Mouse (Mus musculus): ENCODE measurements around the gene Ndufc2. TPM values are rescaled to one million over a fixed set of nuclear protein-coding genes. Genes with fewer than 3 reads are reported as not detected.
"Not testable (repeated sequence)": the region's sequence is repeated elsewhere in the genome, so short reads cannot be mapped to it uniquely, and the experiment has no call there.

The Ndufc2 gene
- polyA plus RNA-seq, 1 experiment from 2014 or later = 223 TPM

DNA sequence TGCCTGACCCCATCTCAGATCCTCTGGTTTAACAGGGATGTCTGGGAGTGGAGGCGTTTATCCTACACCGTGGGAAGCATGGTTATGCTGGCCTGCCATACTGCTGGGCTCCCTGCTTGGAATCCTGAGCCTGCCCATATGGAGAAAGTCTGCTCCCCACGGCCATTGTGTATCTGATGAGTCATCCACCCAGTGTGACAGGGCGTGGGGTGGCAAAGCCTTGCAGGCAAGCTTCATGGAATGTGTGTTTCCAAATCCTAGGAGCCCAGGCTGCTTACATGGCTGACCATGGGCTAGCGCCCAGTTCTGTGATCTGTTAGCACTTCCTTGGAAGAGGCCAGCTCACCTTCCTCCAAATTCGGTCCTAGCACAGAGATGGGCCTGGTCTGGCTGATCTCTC is 26.8 kb downstream of the Ndufc2 start:
- no peak for TF ChIP-seq CTCF (IDR thresholded peaks at IDR 0.05)
- POLR2A ChIA-PET = interaction anchor here (0.7 kb wide), 1 partner anchor 344 kb away, joined by 3 read pairs; no protein-coding TSS in a partner anchor
- DNase-seq (ENCODE audit: low read depth, low spot score) = no peak
- no peaks in the 10 kb centered on the region for H3K27me3 ChIP-seq
- CTCF ChIA-PET = interaction anchor here (1.0 kb wide), 1 partner anchor 54 kb away, joined by 3 read pairs; the partner anchor contains the start of gene Ints4
- ATAC-seq = peak; percentile 77
- in situ Hi-C loops (cut with MboI; ENCODE audit: low pct_unique_long_range_greater_than_20kb) = loop anchor here (5.0 to 25.0 kb wide), 2 partner anchors 236 to 561 kb away; no protein-coding TSS in a partner anchor

DNA sequence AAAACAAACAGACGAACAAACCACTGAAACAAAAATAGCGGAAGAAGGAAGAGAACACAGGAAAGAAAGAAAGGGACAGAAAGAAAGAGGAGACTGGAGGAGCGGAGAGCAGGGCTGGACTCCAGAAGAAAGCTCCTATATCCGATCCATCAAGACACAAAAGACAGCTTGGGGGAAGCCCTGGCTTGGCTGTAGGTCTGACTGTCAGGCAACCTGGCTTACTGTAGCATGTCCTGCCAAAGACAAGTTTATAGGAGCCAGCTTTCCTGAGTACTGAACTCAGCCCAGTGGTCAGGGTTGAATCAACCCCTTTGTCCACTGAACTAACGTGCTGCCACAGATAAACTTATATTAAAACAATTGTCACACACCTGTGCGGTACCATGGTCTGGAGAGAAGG is 27.5 kb downstream of the Ndufc2 start:
- ChIA-PET POLR2A (no interaction called here), CTCF (interaction anchor here (1.3 kb wide), 1 partner anchor 9 kb away, joined by 5 read pairs; no protein-coding TSS in a partner anchor)
- H3K27me3 ChIP-seq = no peaks in the 10 kb centered on the region
- no peak for TF ChIP-seq CTCF (IDR thresholded peaks at IDR 0.05)
- in situ Hi-C loops (cut with MboI; ENCODE audit: low pct_unique_long_range_greater_than_20kb) = loop anchor here (5.0 to 25.0 kb wide), 2 partner anchors 235 to 560 kb away; no protein-coding TSS in a partner anchor
- DNase-seq (ENCODE audit: low read depth, low spot score) (no peak), ATAC-seq (no peak)

DNA sequence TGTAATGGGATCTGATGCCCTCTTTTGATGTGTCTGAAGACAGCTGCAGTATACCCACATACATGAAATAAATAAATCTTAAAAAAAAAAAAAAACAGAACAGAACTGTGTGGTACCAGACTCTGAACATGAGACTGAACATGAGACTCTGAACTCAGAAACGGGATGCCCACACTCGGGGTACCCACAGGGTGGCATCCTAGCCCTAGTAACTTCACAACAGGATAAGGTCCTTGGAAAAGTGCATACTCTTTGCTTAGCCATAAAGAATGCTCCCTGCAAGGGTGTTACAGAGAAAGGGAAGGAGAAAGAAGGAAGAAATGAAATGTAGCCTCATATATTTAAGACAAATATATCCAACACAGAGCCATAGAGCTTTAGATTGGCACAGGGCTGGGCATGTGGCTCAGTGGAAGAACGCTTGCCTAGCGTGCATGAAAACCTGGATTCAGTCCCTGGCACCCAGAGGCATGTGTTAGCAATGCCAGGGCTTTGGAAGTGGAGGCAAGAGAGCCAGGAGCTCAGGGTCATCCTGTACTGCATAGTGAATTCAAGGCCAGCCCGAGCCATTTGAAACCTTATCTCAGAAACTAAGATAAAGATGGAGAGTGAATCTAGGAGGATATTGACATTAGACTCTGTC is 28.1 kb downstream of the Ndufc2 start:
- in situ Hi-C loops (cut with MboI; ENCODE audit: low pct_unique_long_range_greater_than_20kb) = loop anchor here (5.0 to 25.0 kb wide), 2 partner anchors 234 to 559 kb away; no protein-coding TSS in a partner anchor
- ChIA-PET POLR2A (no interaction called here), CTCF (interaction anchor here (1.3 kb wide), 1 partner anchor 9 kb away, joined by 5 read pairs; no protein-coding TSS in a partner anchor)
- peak; percentile 19 for TF ChIP-seq CTCF (IDR thresholded peaks at IDR 0.05)
- no peaks in the 10 kb centered on the region for H3K27me3 ChIP-seq
- DNase-seq (ENCODE audit: low read depth, low spot score) = no peak
- ATAC-seq = no peak

DNA sequence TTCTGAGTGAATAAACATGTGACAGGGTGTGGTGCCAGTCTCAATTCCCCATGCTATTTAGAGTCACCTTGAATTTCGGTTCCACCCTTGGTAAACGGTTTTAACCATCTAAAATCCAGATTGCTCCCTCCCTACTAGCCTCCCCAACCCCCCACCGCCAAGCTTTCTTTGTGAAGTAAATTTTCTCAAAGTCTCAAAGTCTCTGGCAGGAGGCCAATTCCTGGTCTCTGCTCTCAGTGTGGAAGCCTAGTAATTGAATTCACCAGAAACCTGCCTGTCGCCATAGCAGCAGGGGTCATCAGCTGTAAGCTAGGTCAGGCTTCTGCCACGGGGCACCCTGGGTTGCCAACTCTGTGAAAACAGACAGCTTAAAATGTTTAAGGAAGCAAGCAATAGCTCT is 29.9 kb downstream of the Ndufc2 start:
- in situ Hi-C loops (cut with MboI; ENCODE audit: low pct_unique_long_range_greater_than_20kb) = loop anchor here (5.0 to 25.0 kb wide), 2 partner anchors 233 to 558 kb away; no protein-coding TSS in a partner anchor
- TF ChIP-seq CTCF (IDR thresholded peaks at IDR 0.05) = no peak
- no peaks in the 10 kb centered on the region for H3K27me3 ChIP-seq
- ChIA-PET POLR2A (interaction anchor here (0.7 kb wide), 1 partner anchor 256 kb away, joined by 4 read pairs; no protein-coding TSS in a partner anchor), CTCF (no interaction called here)
- no peak for ATAC-seq
- no peak for DNase-seq (ENCODE audit: low read depth, low spot score)

DNA sequence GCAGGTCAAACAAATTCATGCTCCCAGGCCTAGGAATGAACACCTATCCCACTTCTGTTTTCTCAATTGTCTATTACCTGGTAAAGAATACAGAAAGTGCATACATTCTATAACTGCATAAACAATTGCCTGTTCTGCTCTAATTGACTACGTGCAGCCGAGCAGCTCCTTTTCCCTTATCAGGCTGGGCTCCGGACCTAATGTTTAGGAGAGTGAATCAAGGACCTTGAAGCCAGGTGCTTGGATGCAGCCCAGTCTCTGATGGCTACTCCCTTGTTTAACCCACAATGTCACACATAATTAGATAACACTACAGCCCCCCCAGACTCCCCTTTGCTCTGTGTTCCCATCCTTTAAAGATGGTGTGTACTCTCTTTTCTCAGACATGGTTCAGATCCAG is 33.7 kb downstream of the Ndufc2 start:
- DNase-seq (ENCODE audit: low read depth, low spot score); ATAC-seq; H3K27me3 ChIP-seq; CTCF ChIA-PET; POLR2A ChIA-PET: not testable (repeated sequence)
- in situ Hi-C loops (cut with MboI; ENCODE audit: low pct_unique_long_range_greater_than_20kb) = loop anchor here (25.0 kb wide), 1 partner anchor 554 kb away; no protein-coding TSS in a partner anchor

DNA sequence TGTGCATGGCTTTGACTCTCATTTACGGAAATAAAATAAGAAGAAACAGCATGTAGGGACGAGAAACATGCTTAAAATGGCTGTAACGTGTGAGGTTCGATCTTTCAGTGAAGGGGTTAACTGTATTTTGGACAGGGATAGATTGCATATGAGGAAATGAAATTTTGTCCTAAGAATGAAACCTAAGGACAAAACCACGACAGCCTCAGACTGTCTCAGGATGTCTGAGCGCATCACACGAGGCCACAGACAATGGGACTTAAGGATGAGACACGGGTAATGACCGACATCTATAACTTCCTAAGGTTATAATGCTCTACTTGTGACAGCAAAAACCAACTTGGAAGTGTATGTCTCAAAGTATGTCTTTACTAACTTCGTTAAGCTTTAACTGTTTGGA is 34.7 kb downstream of the Ndufc2 start:
- ATAC-seq = no peak
- in situ Hi-C loops (cut with MboI; ENCODE audit: low pct_unique_long_range_greater_than_20kb) = loop anchor here (25.0 kb wide), 1 partner anchor 553 kb away; no protein-coding TSS in a partner anchor
- no peak for TF ChIP-seq CTCF (IDR thresholded peaks at IDR 0.05)
- no peaks in the 10 kb centered on the region for H3K27me3 ChIP-seq
- POLR2A ChIA-PET = no interaction called here
- CTCF ChIA-PET = interaction anchor here (1.5 to 2.1 kb wide), 3 partner anchors 9 to 20 kb away, joined by 3 to 7 read pairs (median 4); no protein-coding TSS in a partner anchor
- no peak for DNase-seq (ENCODE audit: low read depth, low spot score)

DNA sequence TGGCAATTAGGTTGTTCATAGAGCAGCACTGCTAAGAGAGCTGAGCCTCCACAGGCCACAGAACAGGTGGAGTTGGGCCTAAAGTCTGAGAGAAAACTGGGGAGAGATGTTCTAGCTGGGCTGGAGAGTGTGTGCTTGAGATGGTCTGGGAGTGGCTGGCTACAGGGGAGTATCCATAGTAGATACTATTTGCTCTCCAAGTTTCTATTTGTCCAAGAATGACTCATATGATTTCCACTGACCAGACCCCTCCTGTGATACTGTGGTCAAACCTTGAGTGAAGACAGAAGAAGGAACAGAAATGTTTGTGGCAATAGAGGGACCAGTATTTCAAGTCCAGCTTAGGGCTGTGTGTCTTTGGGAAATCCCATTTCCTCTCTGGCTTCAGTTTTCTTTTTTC is 39.2 kb downstream of the Ndufc2 start:
- TF ChIP-seq CTCF (IDR thresholded peaks at IDR 0.05) = no peak
- in situ Hi-C loops (cut with MboI; ENCODE audit: low pct_unique_long_range_greater_than_20kb) = loop anchor here (25.0 kb wide), 1 partner anchor 548 kb away; no protein-coding TSS in a partner anchor
- H3K27me3 ChIP-seq = no peaks in the 10 kb centered on the region
- CTCF ChIA-PET = interaction anchor here (0.9 to 2.1 kb wide), 2 partner anchors 8 to 76 kb away, joined by 3 to 9 read pairs; no protein-coding TSS in a partner anchor
- POLR2A ChIA-PET = no interaction called here
- no peak for ATAC-seq
- DNase-seq (ENCODE audit: low read depth, low spot score) = no peak

DNA sequence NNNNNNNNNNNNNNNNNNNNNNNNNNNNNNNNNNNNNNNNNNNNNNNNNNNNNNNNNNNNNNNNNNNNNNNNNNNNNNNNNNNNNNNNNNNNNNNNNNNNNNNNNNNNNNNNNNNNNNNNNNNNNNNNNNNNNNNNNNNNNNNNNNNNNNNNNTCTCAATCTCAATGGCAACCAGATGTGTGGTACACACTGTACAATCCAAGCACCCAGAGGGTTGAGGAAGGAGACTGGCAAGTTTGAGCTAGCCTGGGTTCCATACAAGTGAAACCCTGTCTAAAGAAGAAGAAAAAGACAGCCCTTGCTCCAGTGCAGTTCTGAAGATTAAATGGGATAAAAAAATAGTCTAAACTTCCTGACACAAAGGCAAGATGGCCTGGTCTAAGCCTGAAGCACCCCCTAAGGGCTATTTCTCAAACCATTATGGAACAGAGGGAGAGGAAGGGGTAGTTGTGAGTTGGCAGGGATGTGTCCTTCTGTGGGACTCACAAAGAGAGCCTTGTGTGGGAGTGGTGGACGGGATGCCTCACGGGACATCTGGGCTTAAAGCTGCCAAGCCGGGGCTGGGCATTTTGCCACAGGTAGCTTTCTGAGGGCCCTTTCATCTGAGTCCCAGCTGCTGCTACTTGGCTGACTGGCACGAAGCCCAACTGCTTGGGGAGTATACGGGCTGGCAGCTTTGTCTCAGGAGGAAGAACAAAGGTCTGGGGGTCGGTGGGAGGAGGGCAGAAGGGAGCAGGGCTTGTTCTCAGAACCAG is 46.5 kb downstream of the Ndufc2 start:
- ATAC-seq = peak; percentile 51

DNA sequence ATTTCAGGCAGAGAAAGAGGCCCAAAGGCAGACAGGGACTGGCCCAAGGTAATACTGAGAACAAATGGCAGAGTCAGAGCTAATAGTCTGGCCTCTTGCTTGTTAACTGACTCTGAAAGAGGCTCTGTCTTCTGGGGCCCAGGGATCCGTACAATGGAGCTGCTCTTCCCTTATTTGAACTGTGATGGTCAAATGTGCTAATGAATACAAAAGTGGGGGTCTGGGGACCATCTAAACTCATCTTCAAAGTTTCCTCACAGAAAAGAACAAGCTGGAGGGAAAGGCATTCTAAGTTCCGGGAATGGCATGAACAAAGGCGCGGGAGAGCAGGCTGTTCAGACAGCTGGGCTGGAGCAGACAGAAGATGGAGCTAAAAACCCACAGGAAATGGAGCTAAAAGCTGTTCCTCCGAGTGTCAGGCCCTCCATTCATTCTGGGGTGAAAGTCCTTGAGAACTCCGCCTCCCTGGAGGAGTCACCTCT is 47.3 kb downstream of the Ndufc2 start:
- ATAC-seq (peak; percentile 17), DNase-seq (ENCODE audit: low read depth, low spot score) (no peak)
- ChIA-PET POLR2A (no interaction called here), CTCF (interaction anchor here (0.6 to 2.1 kb wide), 7 partner anchors 9 to 53 kb away, joined by 3 to 9 read pairs (median 7); no protein-coding TSS in a partner anchor)
- TF ChIP-seq CTCF (IDR thresholded peaks at IDR 0.05) = no peak
- in situ Hi-C loops (cut with MboI; ENCODE audit: low pct_unique_long_range_greater_than_20kb) = loop anchor here (25.0 kb wide), 1 partner anchor 540 kb away; no protein-coding TSS in a partner anchor
- H3K27me3 ChIP-seq = no peaks in the 10 kb centered on the region

More for the DNA sequence above, 46.5 kb downstream of the Ndufc2 start:
- TF ChIP-seq CTCF (IDR thresholded peaks at IDR 0.05) = no peak
- H3K27me3 ChIP-seq = no peaks in the 10 kb centered on the region
- CTCF ChIA-PET = interaction anchor here (1.5 to 2.1 kb wide), 5 partner anchors 8 to 22 kb away, joined by 3 to 9 read pairs (median 7); no protein-coding TSS in a partner anchor
- in situ Hi-C loops (cut with MboI; ENCODE audit: low pct_unique_long_range_greater_than_20kb) = loop anchor here (25.0 kb wide), 1 partner anchor 541 kb away; no protein-coding TSS in a partner anchor
- DNase-seq (ENCODE audit: low read depth, low spot score) = peak; percentile 66
- POLR2A ChIA-PET = interaction anchor here (0.7 kb wide), 1 partner anchor 11 kb away, joined by 3 read pairs; no protein-coding TSS in a partner anchor

DNA sequence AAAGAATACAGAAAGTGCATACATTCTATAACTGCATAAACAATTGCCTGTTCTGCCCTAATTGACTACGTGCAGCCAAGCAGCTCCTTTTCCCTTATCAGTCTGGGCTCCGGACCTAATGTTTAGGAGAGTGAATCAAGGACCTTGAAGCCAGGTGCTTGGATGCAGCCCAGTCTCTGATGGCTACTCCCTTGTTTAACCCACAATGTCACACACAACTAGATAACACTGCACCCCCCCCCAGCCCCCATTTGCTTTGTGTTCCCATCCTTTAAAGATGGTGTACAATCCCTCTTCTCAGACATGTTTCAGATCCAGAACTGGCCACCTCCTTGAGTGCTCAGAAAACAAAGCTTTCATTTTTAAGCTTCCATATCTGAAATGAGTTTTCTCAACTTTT is 51.2 kb downstream of the Ndufc2 start, which contains the start of gene Kctd14:
TSS of gene Kctd14 (plus strand) at position 301 of the 400 bp plus-strand sequence.
- in situ Hi-C loops (cut with MboI; ENCODE audit: low pct_unique_long_range_greater_than_20kb); H3K27me3 ChIP-seq; ATAC-seq; DNase-seq (ENCODE audit: low read depth, low spot score); POLR2A ChIA-PET: not testable (repeated sequence)
- CTCF ChIA-PET = interaction anchor here (1.7 kb wide), 1 partner anchor 15 kb away, joined by 5 read pairs; no protein-coding TSS in a partner anchor

All from Patski (cell line).